Mouse (Mus musculus): Measurements from ENCODE around the gene Hist1h2bf. TPM values are rescaled to one million over a fixed set of nuclear protein-coding genes. Genes with fewer than 3 reads are reported as not detected.

The Hist1h2bf gene
- polyA plus RNA-seq, 1 experiment from 2014 or later, result 2.7 TPM

DNA sequence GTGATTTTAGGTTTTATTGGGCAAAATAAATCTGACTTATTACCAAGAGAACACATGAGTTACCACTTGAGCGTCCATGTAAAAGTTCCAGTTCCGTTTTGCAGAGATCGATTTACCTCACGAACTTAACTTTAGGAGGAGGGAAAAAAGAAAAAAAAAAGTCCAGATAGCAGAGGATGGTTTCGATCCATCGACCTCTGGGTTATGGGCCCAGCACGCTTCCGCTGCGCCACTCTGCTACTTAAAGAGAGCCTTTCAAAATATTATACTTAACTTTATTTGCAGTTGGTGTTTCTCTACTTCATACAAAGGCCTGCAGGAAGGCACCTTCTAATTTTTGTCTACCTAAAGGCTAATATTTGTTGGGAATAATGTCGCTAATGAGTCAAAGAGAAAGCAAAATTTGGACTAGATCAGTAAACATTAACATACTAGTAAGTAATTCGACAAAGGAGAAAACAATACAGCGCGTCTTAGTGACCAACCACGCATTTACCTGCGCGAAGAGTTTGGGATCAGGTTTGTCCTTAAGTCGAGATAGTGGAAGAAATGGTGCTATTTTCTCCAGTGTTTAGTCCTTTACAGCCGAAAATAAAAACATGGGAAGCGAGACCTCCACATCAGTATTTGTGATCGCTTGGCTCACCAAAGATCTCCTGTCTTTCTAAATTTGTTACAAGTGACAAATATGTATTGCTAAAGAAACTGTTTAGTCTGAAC is 43.7 kb downstream of the Hist1h2bf start:
- peak overlapping the region; percentile 93 for H3K27ac ChIP-seq (replicated peaks; ENCODE audit: low read depth, low read length)
- H3K27me3 ChIP-seq (ENCODE audit: control insufficient read depth, insufficient read depth, low read length), result no peaks in the 10 kb centered on the region
- H3K9me3 ChIP-seq (ENCODE audit: control insufficient read depth, low read length), result no peaks in the 10 kb centered on the region
- H3K4me3 ChIP-seq (replicated peaks; ENCODE audit: low read depth, low read length), result peak overlapping the region; percentile 63
- WGBS, result under 1% methylated on average over 20 of the region's 20 CpGs
- peak; percentile 81 for DNase-seq
- peak overlapping the region; percentile 68 for H3K9ac ChIP-seq (replicated peaks; ENCODE audit: low read length)
- H3K4me1 ChIP-seq (ENCODE audit: control insufficient read depth, insufficient read depth, low read length), result peaks cover 37% of the 10 kb centered on the region
- H3K36me3 ChIP-seq (ENCODE audit: control insufficient read depth, insufficient read depth, low read length), result no peaks in the 10 kb centered on the region
- H3K4me2 ChIP-seq (ENCODE audit: low read length), result peak overlapping the region; percentile 79
- peak; percentile 5; the same call in 1 of the 2 replicates for ATAC-seq (ENCODE audit: low FRiP score, low TSS enrichment)

GRCm38 (mm10) chr13:23529480-23530165 is 44.4 kb downstream of the Hist1h2bf start:
- Histone ChIP-seq H3K36me3 (ENCODE audit: control insufficient read depth, insufficient read depth, low read length) (no peaks in the 10 kb centered on the region), H3K4me2 (ENCODE audit: low read length) (peak overlapping the region; percentile 79), H3K27ac (replicated peaks; ENCODE audit: low read depth, low read length) (peak overlapping the region; percentile 93), H3K9ac (replicated peaks; ENCODE audit: low read length) (peak overlapping the region; percentile 68; the same call in 1 of the 2 replicates), H3K27me3 (ENCODE audit: control insufficient read depth, insufficient read depth, low read length) (no peaks in the 10 kb centered on the region), H3K4me1 (ENCODE audit: control insufficient read depth, insufficient read depth, low read length) (peaks cover 35% of the 10 kb centered on the region), H3K9me3 (ENCODE audit: control insufficient read depth, low read length) (no peaks in the 10 kb centered on the region), H3K4me3 (replicated peaks; ENCODE audit: low read depth, low read length) (peak overlapping the region; percentile 63)
- WGBS, result 28% methylated on average over 2 of the region's 2 CpGs
- no peak for ATAC-seq (ENCODE audit: low FRiP score, low TSS enrichment)
- DNase-seq, result no peak

- Histone ChIP-seq H3K27me3 (ENCODE audit: control insufficient read depth, insufficient read depth, low read length) (no peaks in the 10 kb centered on the region), H3K4me3 (replicated peaks; ENCODE audit: low read depth, low read length) (no peak overlapping the region), H3K9ac (replicated peaks; ENCODE audit: low read length) (no peak overlapping the region), H3K4me1 (ENCODE audit: control insufficient read depth, insufficient read depth, low read length) (peaks cover 29% of the 10 kb centered on the region), H3K4me2 (ENCODE audit: low read length) (no peak overlapping the region; the same call in 1 of the 2 replicates), H3K27ac (replicated peaks; ENCODE audit: low read depth, low read length) (no peak overlapping the region), H3K36me3 (ENCODE audit: control insufficient read depth, insufficient read depth, low read length) (no peaks in the 10 kb centered on the region), H3K9me3 (ENCODE audit: control insufficient read depth, low read length) (no peaks in the 10 kb centered on the region)
- WGBS, result 78% methylated on average over 5 of the region's 5 CpGs
- no peak for DNase-seq
- no peak for ATAC-seq (ENCODE audit: low FRiP score, low TSS enrichment)
Measured at GRCm38 (mm10) chr13:23529005-23529404, 45.0 kb downstream of the Hist1h2bf start.

GRCm38 (mm10) chr13:23526312-23526711 is 47.7 kb downstream of the Hist1h2bf start:
- H3K36me3 ChIP-seq (ENCODE audit: control insufficient read depth, insufficient read depth, low read length), result no peaks in the 10 kb centered on the region
- H3K27me3 ChIP-seq (ENCODE audit: control insufficient read depth, insufficient read depth, low read length), result no peaks in the 10 kb centered on the region
- H3K4me3 ChIP-seq (replicated peaks; ENCODE audit: low read depth, low read length), result peak overlapping the region; percentile 46
- H3K9me3 ChIP-seq (ENCODE audit: control insufficient read depth, low read length), result no peaks in the 10 kb centered on the region
- WGBS, result under 1% methylated on average over 17 of the region's 17 CpGs
- DNase-seq (peak; percentile 97), ATAC-seq (ENCODE audit: low FRiP score, low TSS enrichment) (peak; percentile 60; the same call in 1 of the 2 replicates)
- H3K4me2 ChIP-seq (ENCODE audit: low read length), result peak overlapping the region; percentile 59
- H3K27ac ChIP-seq (replicated peaks; ENCODE audit: low read depth, low read length), result peak overlapping the region; percentile 60; the same call in 1 of the 2 replicates
- 0 out of 2 replicates have a peak, but pooled peaks cover 11% of the 10 kb centered on the region for H3K4me1 ChIP-seq (ENCODE audit: control insufficient read depth, insufficient read depth, low read length)
- peak overlapping the region; percentile 57 for H3K9ac ChIP-seq (replicated peaks; ENCODE audit: low read length)

- no peaks in the 10 kb centered on the region for H3K27me3 ChIP-seq (ENCODE audit: control insufficient read depth, insufficient read depth, low read length)
- no peaks in the 10 kb centered on the region for H3K9me3 ChIP-seq (ENCODE audit: control insufficient read depth, low read length)
- H3K4me1 ChIP-seq (ENCODE audit: control insufficient read depth, insufficient read depth, low read length), result 0 out of 2 replicates have a peak, but pooled peaks cover 11% of the 10 kb centered on the region
- 2% methylated on average over 10 of the region's 10 CpGs for WGBS
- peak overlapping the region; percentile 46 for H3K4me3 ChIP-seq (replicated peaks; ENCODE audit: low read depth, low read length)
- H3K4me2 ChIP-seq (ENCODE audit: low read length), result peak overlapping the region; percentile 59
- no peak for ATAC-seq (ENCODE audit: low FRiP score, low TSS enrichment)
- DNase-seq, result peak; percentile 65
- H3K27ac ChIP-seq (replicated peaks; ENCODE audit: low read depth, low read length), result no peak overlapping the region
- H3K36me3 ChIP-seq (ENCODE audit: control insufficient read depth, insufficient read depth, low read length), result no peaks in the 10 kb centered on the region
- H3K9ac ChIP-seq (replicated peaks; ENCODE audit: low read length), result no peak overlapping the region
Measured at GRCm38 (mm10) chr13:23525901-23526300, 48.1 kb downstream of the Hist1h2bf start.

DNA sequence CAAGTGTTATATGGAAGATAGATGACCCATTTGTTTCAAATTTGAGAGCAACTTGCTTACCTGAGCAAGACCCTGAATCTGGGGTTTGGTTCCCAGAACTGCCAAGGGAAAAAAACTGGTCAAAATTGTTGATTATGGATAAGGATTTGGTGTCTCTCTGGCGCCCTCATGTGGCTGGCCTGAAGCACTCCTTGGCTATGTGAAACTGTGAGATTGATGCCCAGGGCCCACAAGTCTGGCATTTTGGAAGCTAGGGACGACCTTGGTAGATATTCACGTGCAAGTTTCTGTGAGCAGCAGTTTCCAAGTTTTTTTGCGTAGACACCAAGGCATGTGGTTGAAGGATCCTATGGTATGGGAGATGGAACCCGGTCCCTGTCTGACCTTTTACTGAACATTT is 49.3 kb downstream of the Hist1h2bf start:
- Histone ChIP-seq H3K27me3 (ENCODE audit: control insufficient read depth, insufficient read depth, low read length) (no peaks in the 10 kb centered on the region), H3K36me3 (ENCODE audit: control insufficient read depth, insufficient read depth, low read length) (no peaks in the 10 kb centered on the region), H3K4me1 (ENCODE audit: control insufficient read depth, insufficient read depth, low read length) (0 out of 2 replicates have a peak, but pooled peaks cover 8% of the 10 kb centered on the region), H3K27ac (replicated peaks; ENCODE audit: low read depth, low read length) (no peak overlapping the region), H3K9ac (replicated peaks; ENCODE audit: low read length) (no peak overlapping the region), H3K4me2 (ENCODE audit: low read length) (0 out of 2 replicates have a peak overlapping the region, but pooled peaks have one; percentile 10), H3K4me3 (replicated peaks; ENCODE audit: low read depth, low read length) (peak overlapping the region; percentile 12), H3K9me3 (ENCODE audit: control insufficient read depth, low read length) (no peaks in the 10 kb centered on the region)
- WGBS, result 7% methylated on average over 5 of the region's 5 CpGs
- ATAC-seq (ENCODE audit: low FRiP score, low TSS enrichment), result peak; percentile 51; the same call in 1 of the 2 replicates
- peak; percentile 90 for DNase-seq

- Histone ChIP-seq H3K9ac (replicated peaks; ENCODE audit: low read length) (no peak overlapping the region), H3K27ac (replicated peaks; ENCODE audit: low read depth, low read length) (no peak overlapping the region), H3K4me2 (ENCODE audit: low read length) (no peak overlapping the region), H3K9me3 (ENCODE audit: control insufficient read depth, low read length) (no peaks in the 10 kb centered on the region), H3K27me3 (ENCODE audit: control insufficient read depth, insufficient read depth, low read length) (no peaks in the 10 kb centered on the region), H3K36me3 (ENCODE audit: control insufficient read depth, insufficient read depth, low read length) (no peaks in the 10 kb centered on the region), H3K4me1 (ENCODE audit: control insufficient read depth, insufficient read depth, low read length) (0 out of 2 replicates have a peak, but pooled peaks cover 6% of the 10 kb centered on the region), H3K4me3 (replicated peaks; ENCODE audit: low read depth, low read length) (no peak overlapping the region)
- 42% methylated on average over 5 of the region's 5 CpGs for WGBS
- ATAC-seq (ENCODE audit: low FRiP score, low TSS enrichment) (no peak), DNase-seq (no peak)
Measured at GRCm38 (mm10) chr13:23523976-23524375, 50.0 kb downstream of the Hist1h2bf start.

Data from midbrain, embryonic 14.5 days (tissue).